Mouse (Mus musculus) stomach, postnatal 0 days (tissue): Measurements from ENCODE around the gene Usp30.

ENCODE experiments used
- CTCF ChIP-seq: IDR thresholded peaks from 2 replicates; pipeline ENCODE4 v1.5.1; 2016; ENCODE audit warnings: antibody characterized with exemption, low read depth, mild to moderate bottlenecking, moderate library complexity
- EP300 ChIP-seq: optimal IDR thresholded peaks from 2 replicates; pipeline ENCODE3; 2016; ENCODE audit warnings: antibody characterized with exemption

- TF ChIP-seq CTCF (no peak), EP300 (no peak)
Measured at GRCm38 (mm10) chr5:114139175-114139574, 73.9 kb downstream of the Usp30 start.
